Mouse (Mus musculus) embryonic facial prominence, embryonic 13.5 days (tissue): ENCODE measurements around the gene Bicral. TPM values are rescaled to one million over a fixed set of nuclear protein-coding genes. Genes with fewer than 3 reads are reported as not detected.
"Not testable (repeated sequence)": the region's sequence is repeated elsewhere in the genome, so short reads cannot be mapped to it uniquely, and the experiment has no call there.

ENCODE experiments used
- ATAC-seq: fragments of 200-750 bp; cut with Nextera tagmentation; 2 replicates; pipeline ENCODE4 v1.8.0; 2017; ENCODE audit warnings: low read depth; ENCODE audit not compliant: insufficient number of reproducible peaks, insufficient read depth, low FRiP score, low TSS enrichment
- H3K27ac ChIP-seq: fragments of 300-500 bp; sonication (generic); 2 replicates; pipeline ENCODE4 v1.5.1; 2015; ENCODE audit warnings: moderate library complexity, mild to moderate bottlenecking, inconsistent platforms
- H3K27me3 ChIP-seq: fragments of 300-500 bp; sonication (generic); 2 replicates; pipeline ENCODE4 v1.6.1; 2015; ENCODE audit warnings: mild to moderate bottlenecking, inconsistent platforms
- H3K36me3 ChIP-seq: fragments of 300-500 bp; sonication (generic); 2 replicates; pipeline ENCODE4 v1.6.1; 2015; ENCODE audit warnings: mild to moderate bottlenecking, inconsistent platforms
- H3K4me1 ChIP-seq: fragments of 300-500 bp; sonication (generic); 2 replicates; pipeline ENCODE4 v1.6.1; 2015; ENCODE audit warnings: inconsistent platforms
- H3K4me2 ChIP-seq: fragments of 300-500 bp; sonication (generic); 2 replicates; pipeline ENCODE4 v1.6.1; 2015; ENCODE audit warnings: moderate library complexity, mild to moderate bottlenecking, inconsistent platforms
- H3K4me3 ChIP-seq: fragments of 300-500 bp; sonication (generic); 2 replicates; pipeline ENCODE4 v1.5.1; 2015; ENCODE audit warnings: mild to moderate bottlenecking, inconsistent platforms
- H3K9ac ChIP-seq: fragments of 300-500 bp; sonication (generic); 2 replicates; pipeline ENCODE4 v1.6.1; 2015; ENCODE audit warnings: mild to moderate bottlenecking, inconsistent platforms
- H3K9me3 ChIP-seq: fragments of 300-500 bp; sonication (generic); 2 replicates; pipeline ENCODE4 v1.6.1; 2016; ENCODE audit warnings: inconsistent platforms
- WGBS: fragments of 180-500 bp; shearing (Covaris S2); methylation state at CpG from one replicate; pipeline ENCODE4 v1.1.7; 2015; ENCODE audit warnings: mixed read lengths; 5-methylcytosine and 5-hydroxymethylcytosine counted together
- polyA plus RNA-seq: library from polyadenylated mRNA; unstranded; fragments of >200 nt; fragmentation: Nextera tagmentation; extraction: Ambion mirVana; gene quantifications from 2 replicates; pipeline ENCODE4 v1.2.1, GENCODE M21; 2015

Bicral gene
- polyA plus RNA-seq, 1 experiment from 2014 or later, result 4.4 TPM

DNA sequence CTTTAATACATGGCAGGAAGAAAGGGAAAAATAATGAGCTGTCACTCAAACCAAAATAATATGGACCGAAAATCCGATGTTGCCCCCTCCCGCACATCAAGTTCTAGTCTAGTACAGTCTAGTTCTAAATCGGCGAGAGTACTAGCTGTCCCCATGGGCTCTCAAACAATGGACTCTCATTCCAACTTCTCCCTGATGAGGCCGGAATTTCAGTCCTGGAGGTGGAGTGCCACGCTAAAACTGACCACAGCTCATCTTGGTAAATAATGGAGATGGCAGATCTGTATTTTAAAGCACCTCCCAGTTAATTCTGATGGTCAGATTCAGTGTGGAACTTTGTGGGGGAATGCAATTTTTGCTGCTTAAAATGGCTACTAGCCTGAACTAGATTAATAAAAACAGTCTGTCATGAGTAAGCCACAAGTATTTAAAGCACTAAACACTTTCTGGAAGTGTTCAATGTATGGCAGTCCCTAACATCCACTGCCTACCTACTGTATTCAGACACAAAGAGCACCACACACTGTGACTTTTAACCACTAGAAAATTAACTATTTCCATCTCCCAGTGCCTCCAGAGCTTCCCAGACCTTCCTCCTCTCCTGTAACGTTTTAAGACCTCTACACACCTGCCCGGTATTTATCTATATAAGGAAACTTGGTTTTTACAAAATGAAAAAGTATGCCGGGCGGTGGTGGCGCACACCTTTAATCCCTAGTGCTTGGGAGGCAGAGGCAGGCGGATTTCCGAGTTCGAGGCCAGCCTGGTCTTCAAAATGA lies 2.8 kb downstream of the Bicral start:
- Histone ChIP-seq H3K4me1 (peaks cover 20% of the 10 kb centered on the region), H3K4me2 (peak overlapping the region; percentile 67), H3K4me3 (peak overlapping the region; percentile 92), H3K9ac (peak overlapping the region; percentile 100), H3K9me3 (no peaks in the 10 kb centered on the region), H3K27me3 (no peaks in the 10 kb centered on the region), H3K27ac (peak overlapping the region; percentile 100), H3K36me3 (no peaks in the 10 kb centered on the region)
- WGBS, result 58% methylated on average over 15 of the region's 15 CpGs
- no peak for ATAC-seq

DNA sequence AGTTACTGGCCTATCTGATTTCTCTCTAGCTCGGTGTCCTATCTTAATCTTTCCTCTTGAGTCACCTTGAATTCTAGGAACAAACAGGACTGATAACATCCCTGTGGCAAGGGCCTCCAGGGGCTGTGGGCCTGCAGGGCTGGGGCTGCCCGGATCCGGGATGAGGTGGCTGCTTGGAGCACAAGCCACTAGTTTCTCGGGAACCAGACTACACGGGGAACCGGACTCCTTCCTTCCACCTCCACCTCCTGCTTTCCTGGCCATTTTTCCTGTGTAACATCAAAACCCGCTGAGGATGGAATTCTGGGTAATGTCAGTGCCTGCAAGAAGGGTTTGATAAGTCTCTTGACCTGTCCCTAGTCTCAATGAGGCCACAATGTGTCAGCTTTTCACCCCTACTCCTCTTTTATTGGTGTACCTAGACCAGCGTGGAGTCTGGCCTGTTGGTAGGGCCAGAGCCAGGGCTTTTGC lies 3.6 kb downstream of the Bicral start:
- H3K9ac ChIP-seq, result 0 out of 2 replicates have a peak overlapping the region, but pooled peaks have one; percentile 32
- H3K4me1 ChIP-seq, result peaks cover 19% of the 10 kb centered on the region
- 82% methylated on average over 8 of the region's 8 CpGs for WGBS
- H3K27ac ChIP-seq, result peak overlapping the region; percentile 100
- H3K4me3 ChIP-seq, result peak overlapping the region; percentile 92; the same call in 1 of the 2 replicates
- H3K27me3 ChIP-seq, result no peaks in the 10 kb centered on the region
- H3K4me2 ChIP-seq, result peak overlapping the region; percentile 67
- no peaks in the 10 kb centered on the region for H3K36me3 ChIP-seq
- no peak for ATAC-seq
- no peaks in the 10 kb centered on the region for H3K9me3 ChIP-seq

DNA sequence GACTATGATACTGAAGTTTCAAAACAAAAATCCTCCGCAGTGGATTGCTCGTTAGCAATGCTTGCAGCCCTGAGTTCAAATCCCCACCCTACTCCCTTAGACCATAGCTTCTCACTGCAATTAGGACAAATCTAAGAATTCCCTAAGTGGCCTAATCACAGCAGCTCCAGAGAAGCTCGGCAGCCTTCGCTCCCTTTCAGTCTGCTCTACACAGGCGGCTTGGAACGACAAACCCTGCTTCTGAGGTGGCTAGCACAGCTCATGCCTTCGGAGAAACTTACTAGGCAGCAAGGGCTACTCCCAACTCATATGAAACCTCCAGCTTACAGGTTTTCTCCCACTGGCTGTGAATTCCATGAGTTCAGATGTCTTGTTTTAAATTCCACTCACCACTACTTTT lies 4.2 kb downstream of the Bicral start:
- Histone ChIP-seq H3K9ac (no peak overlapping the region), H3K36me3 (no peaks in the 10 kb centered on the region), H3K4me1 (peaks cover 15% of the 10 kb centered on the region), H3K4me2 (no peak overlapping the region), H3K27me3 (no peaks in the 10 kb centered on the region), H3K27ac (peak overlapping the region; percentile 45; the same call in 1 of the 2 replicates), H3K9me3 (no peaks in the 10 kb centered on the region), H3K4me3 (no peak overlapping the region)
- no peak for ATAC-seq
- 89% methylated on average over 7 of the region's 7 CpGs for WGBS

DNA sequence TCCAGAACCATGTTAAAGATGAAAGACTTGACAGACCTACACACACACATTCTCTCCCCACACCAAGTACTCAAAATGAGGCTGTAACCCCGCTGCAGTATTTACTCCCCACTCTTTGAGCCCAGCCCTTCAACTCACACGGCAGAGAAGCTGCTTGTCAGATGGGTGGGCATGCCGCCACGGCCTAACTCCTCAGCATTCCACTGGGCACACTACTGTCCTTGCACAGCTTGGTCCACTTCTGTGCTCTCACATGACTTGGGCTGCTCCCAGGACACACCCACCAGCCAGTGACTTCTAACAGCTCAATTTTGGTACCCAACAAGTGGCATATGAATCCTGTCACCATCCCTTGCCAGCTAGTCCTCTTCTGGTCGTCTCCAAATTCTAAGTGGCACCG lies 5.0 kb downstream of the Bicral start:
- Histone ChIP-seq H3K4me1 (peaks cover 15% of the 10 kb centered on the region), H3K9me3 (no peaks in the 10 kb centered on the region), H3K9ac (no peak overlapping the region), H3K36me3 (no peaks in the 10 kb centered on the region), H3K27me3 (no peaks in the 10 kb centered on the region), H3K4me3 (no peak overlapping the region), H3K27ac (peak overlapping the region; percentile 39), H3K4me2 (no peak overlapping the region)
- ATAC-seq, result no peak
- WGBS, result 58% methylated on average over 6 of the region's 6 CpGs

DNA sequence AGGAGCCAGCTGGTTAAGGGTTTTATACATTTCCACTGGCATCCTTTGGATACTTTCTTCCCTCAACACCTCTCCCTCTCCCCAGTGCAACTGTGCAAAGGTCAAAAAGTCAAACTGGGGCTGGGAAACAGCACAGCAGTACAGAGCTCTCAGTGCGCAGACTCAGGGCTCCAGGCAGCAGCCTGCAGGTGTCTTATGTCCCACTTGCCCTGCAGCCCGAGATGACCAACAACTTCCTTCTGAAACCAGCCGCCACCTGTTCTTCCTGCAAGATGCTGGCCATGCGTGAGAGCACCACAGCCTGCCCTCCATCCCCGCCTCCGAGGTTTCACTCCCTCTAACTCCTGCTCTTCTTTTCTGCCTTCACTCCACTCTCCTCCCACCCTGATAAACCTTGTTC lies 5.6 kb downstream of the Bicral start:
- no peaks in the 10 kb centered on the region for H3K36me3 ChIP-seq
- WGBS, result 53% methylated on average over 6 of the region's 6 CpGs
- peak overlapping the region; percentile 39 for H3K27ac ChIP-seq
- no peaks in the 10 kb centered on the region for H3K9me3 ChIP-seq
- H3K9ac ChIP-seq, result no peak overlapping the region
- H3K4me2 ChIP-seq, result no peak overlapping the region
- no peaks in the 10 kb centered on the region for H3K27me3 ChIP-seq
- no peak for ATAC-seq
- H3K4me3 ChIP-seq, result no peak overlapping the region
- H3K4me1 ChIP-seq, result peaks cover 15% of the 10 kb centered on the region

DNA sequence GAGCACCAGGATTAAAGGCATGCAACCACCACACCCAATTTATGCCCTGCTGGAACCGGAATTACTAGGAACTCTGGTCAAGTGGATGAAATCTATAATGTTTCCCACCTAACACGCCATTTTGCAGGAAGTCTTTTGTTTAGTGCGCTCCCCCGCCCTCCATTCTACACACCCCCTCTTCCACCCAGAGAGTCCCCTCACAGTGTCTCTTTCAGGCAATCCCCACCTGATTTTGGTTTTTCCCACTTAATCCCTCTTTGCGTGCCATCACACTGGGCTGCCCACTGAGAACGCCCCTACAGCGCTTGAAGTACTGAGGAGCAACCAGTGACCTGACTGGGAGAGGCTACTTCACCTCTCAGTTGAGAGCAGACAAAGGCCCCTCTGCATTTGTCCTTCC lies 11.1 kb downstream of the Bicral start:
- Histone ChIP-seq H3K9ac (no peak overlapping the region), H3K4me2 (no peak overlapping the region), H3K4me3 (no peak overlapping the region), H3K27ac (no peak overlapping the region), H3K9me3 (no peaks in the 10 kb centered on the region), H3K36me3 (peaks cover 4% of the 10 kb centered on the region), H3K4me1 (peaks cover 6% of the 10 kb centered on the region; the same call in 1 of the 2 replicates), H3K27me3 (no peaks in the 10 kb centered on the region)
- WGBS, result 88% methylated on average over 7 of the region's 7 CpGs
- ATAC-seq, result no peak

DNA sequence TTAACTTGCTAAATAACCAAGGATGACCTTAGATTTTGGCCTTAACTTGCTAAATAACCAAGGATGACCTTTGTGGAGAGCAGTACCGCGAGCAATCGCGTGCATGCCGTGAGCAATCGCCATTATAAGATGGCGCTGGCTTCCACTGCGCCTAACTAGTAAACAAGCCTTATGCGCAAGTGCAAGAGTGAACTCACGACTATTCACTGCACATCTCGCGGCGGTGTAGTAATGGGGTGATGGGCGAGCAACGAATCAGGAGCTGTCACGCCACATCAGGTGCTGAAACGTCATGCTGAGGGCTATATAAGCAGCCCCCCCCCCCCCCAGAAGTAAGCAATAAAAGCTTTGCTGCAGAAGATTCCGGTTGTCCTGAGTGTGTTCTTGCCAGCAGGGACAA lies 11.7 kb downstream of the Bicral start:
- H3K4me2 ChIP-seq, H3K4me3 ChIP-seq, ATAC-seq, H3K27ac ChIP-seq, H3K36me3 ChIP-seq, H3K9me3 ChIP-seq, H3K9ac ChIP-seq, H3K4me1 ChIP-seq, H3K27me3 ChIP-seq: not testable (repeated sequence)
- 91% methylated on average over 18 of the region's 18 CpGs for WGBS

DNA sequence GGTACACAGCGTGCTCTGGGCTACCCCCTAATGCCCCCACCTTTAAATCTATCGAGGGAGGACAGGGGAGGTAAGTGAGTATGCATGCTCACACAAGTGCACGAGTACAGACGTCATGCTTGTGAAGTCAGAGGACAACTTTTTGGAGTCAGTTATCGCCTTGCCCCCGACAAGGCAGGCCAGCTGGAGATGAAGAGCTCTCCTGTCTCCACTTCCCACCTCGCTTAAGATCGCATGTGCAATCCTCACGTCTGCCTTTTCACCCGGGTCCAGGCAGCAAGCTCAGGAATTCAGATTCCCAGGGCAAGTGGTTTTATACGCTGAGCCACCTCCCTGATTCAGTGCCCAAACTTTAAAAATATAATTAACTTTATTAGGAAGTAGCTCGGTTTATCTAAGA lies 13.0 kb downstream of the Bicral start:
- H3K9ac ChIP-seq, result no peak overlapping the region
- no peaks in the 10 kb centered on the region for H3K27me3 ChIP-seq
- H3K9me3 ChIP-seq, result no peaks in the 10 kb centered on the region
- H3K4me3 ChIP-seq, result no peak overlapping the region
- H3K27ac ChIP-seq, result no peak overlapping the region
- ATAC-seq, result no peak
- H3K4me1 ChIP-seq, result peaks cover 6% of the 10 kb centered on the region; the same call in 1 of the 2 replicates
- H3K4me2 ChIP-seq, result no peak overlapping the region
- H3K36me3 ChIP-seq, result peaks cover 15% of the 10 kb centered on the region
- 78% methylated on average over 12 of the region's 12 CpGs for whole genome bisulfite sequencing

DNA sequence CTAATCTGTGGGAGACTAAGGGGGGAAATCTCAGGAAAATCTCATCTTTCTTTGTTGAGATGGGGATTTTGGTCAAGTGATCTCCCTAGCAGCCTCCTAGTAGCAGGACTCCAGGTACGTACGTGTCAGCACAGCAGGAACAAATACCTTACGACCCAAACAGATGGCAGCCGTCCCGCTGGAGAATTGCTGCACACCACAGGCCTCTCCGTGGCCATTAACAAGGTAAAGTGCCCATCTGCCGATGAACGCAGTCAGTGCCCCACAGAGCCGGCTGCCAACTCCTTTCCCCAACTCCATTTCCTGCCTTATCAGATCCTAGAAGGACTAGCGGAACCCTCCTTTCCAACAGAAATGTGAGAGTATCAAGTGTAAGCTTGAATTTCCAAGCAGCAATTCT lies 13.5 kb downstream of the Bicral start:
- no peak overlapping the region for H3K4me2 ChIP-seq
- ATAC-seq, result no peak
- no peak overlapping the region for H3K4me3 ChIP-seq
- no peak overlapping the region for H3K9ac ChIP-seq
- peaks cover 20% of the 10 kb centered on the region for H3K36me3 ChIP-seq
- no peaks in the 10 kb centered on the region for H3K9me3 ChIP-seq
- H3K27ac ChIP-seq, result no peak overlapping the region; the same call in 1 of the 2 replicates
- no peaks in the 10 kb centered on the region for H3K27me3 ChIP-seq
- peaks cover 6% of the 10 kb centered on the region; the same call in 1 of the 2 replicates for H3K4me1 ChIP-seq
- 67% methylated on average over 10 of the region's 10 CpGs for WGBS

DNA sequence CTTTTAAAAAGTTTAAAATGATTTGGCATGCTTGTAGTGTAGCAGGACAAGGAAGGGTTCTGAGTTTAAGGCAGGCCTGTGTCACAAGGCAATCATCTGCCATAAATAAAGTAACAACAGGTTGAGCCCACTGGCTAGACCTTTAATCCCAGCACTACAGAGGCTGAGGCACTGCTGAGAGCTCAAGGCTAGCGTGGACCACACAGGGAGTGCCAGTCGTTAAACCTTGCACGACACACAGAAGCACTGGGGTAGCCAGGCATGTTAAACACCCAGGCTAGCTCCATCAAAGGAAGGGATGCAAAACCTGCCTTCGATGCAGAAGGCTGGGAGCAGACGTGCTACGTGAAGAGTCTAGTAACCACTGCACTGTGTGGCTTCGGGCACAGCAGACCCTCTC lies 14.6 kb downstream of the Bicral start:
- Histone ChIP-seq H3K4me2 (no peak overlapping the region), H3K36me3 (peaks cover 22% of the 10 kb centered on the region), H3K4me1 (peaks cover 6% of the 10 kb centered on the region; the same call in 1 of the 2 replicates), H3K9me3 (no peaks in the 10 kb centered on the region), H3K4me3 (no peak overlapping the region), H3K9ac (no peak overlapping the region), H3K27me3 (no peaks in the 10 kb centered on the region), H3K27ac (no peak overlapping the region)
- WGBS, result 82% methylated on average over 7 of the region's 7 CpGs
- ATAC-seq, result no peak

DNA sequence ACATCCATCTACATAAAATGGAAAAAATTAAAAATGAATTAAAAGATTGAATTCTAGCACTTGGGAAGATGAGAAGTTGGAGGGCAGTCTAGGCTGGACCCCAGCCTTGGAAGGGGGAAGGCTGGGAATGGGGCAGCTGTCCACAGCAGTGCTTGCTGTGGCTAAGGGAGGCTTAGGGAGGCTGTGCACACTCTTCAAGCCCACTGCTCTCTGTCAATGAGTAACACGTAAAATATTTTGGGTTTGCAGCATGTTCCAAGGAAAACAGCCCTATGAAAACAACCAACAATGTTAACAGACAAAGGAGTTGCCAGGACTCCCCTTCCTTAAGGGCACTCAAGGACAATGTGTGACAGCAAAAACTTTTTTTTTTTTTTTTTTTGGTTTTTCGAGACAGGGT lies 15.3 kb downstream of the Bicral start:
- peaks cover 22% of the 10 kb centered on the region for H3K36me3 ChIP-seq
- H3K9ac ChIP-seq, result no peak overlapping the region
- ATAC-seq, result no peak
- H3K27ac ChIP-seq, result no peak overlapping the region
- H3K4me1 ChIP-seq, result peaks cover 6% of the 10 kb centered on the region; the same call in 1 of the 2 replicates
- WGBS, result 84% methylated on average over 2 of the region's 2 CpGs
- H3K4me3 ChIP-seq, result no peak overlapping the region
- no peaks in the 10 kb centered on the region for H3K9me3 ChIP-seq
- H3K4me2 ChIP-seq, result no peak overlapping the region
- no peaks in the 10 kb centered on the region for H3K27me3 ChIP-seq

DNA sequence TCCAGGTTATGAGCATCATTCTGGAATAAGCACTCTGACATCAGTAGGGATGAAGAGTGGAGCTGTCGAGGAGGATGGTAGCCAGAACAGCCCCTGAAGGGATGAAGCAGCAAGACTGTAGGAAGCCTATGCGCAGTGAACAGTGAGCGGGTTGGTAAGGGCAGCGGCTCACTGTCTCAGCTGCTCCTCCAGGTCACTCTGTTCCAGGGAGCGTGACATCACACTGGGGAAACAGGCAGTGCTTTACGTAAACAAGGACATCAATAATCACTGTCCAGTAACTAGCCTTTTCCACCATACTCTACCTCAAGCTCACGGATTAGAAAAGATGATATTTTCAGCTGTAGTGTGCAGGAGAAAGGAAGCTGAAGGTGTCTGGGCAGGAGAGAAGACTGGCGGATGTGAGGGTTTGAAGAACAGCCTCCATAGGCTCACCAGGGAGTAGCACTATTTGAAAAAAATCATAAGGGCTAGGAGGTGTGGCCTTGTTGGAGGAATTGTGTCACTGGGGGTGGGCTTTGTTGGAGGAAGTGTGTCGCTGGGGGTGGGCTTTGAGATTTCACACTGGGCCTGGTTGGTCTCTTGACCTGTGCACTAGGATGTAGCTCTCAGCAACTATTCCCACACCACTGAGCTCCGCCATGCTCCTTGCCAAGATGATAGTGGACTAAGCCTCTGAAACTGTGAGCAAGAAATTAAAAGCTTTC lies 17.8 kb downstream of the Bicral start:
- no peak overlapping the region for H3K4me3 ChIP-seq
- no peak overlapping the region for H3K27ac ChIP-seq
- H3K4me2 ChIP-seq, result no peak overlapping the region
- peaks cover 22% of the 10 kb centered on the region for H3K36me3 ChIP-seq
- no peaks in the 10 kb centered on the region for H3K27me3 ChIP-seq
- H3K9me3 ChIP-seq, result no peaks in the 10 kb centered on the region
- no peak overlapping the region for H3K9ac ChIP-seq
- no peak for ATAC-seq
- WGBS, result 90% methylated on average over 10 of the region's 10 CpGs
- peaks cover 6% of the 10 kb centered on the region; the same call in 1 of the 2 replicates for H3K4me1 ChIP-seq
